Mouse (Mus musculus) ovary, postnatal 10 days (tissue): Measurements from ENCODE around the gene Olfr389.

Source experiments
- DNase-seq: peaks from one replicate; pipeline ENCODE4 v3.0.0; 2022; ENCODE audit warnings: low spot score

Olfr389 gene

DNA sequence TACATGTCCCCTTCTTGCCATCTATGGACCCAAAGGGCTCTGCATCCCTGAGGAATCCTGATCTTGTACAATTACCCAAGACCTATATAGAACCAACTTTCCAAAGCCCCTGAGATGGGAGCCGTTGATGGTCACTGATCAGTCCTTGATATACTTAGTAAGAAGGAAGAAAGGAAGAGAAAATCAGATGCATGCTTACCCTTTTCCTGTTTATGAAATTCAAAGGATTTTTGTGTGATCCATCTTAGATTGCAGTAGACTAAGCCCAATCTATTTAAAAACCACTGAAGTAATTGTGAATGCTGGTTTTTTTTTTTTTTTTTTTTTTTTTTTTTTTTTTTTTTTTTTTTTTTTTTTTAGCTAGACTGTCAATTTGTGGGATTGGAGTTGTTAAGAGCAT, at the start of gene Olfr389:
Olfr389 (minus strand) TSS at position 101 of the 400 bp plus-strand sequence.
- DNase-seq: no peak

DNA sequence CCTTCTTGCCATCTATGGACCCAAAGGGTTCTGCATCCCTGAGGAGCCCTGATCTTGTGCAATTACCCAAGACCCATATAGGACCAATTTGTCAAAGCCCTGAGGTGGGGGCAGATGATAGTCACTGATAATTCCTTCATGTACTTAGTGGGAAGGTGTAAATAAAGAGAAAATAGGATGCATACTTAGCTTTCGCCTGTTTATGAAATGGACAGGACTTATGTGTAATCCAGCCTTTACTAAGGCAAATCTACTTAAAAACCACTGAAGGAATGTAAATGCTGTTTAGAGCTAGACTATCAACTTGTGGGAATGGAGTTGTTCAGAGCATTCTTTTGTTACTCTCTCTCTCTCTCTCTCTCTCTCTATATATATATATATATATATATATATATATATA, 36.4 kb upstream of the Olfr389 start, which contains the start of gene Olfr392:
Olfr392 (minus strand) TSS at position 101 of the 400 bp plus-strand sequence.
- no peak for DNase-seq

DNA sequence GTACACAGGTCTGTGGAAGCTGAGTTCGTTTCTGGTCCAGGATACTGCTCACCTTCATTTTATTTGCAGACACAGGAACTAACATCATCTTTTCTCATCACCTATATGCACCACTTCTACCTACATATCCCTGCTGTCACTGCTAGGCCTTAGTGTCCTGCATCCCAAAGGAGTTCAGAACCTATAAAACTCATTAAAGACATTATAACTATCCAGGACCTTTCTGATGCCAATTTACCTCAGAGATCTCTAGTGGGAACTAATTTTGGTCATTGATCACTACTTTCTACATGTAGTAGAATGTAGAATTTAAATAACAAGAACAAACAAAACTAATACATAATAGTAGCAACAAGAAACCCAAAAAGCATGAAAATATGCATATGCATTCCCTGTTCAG, 22.4 kb upstream of the Olfr389 start, which contains the start of gene Olfr391-ps:
Olfr391-ps (minus strand) TSS at position 101 of the 400 bp plus-strand sequence.
- DNase-seq: no peak

DNA sequence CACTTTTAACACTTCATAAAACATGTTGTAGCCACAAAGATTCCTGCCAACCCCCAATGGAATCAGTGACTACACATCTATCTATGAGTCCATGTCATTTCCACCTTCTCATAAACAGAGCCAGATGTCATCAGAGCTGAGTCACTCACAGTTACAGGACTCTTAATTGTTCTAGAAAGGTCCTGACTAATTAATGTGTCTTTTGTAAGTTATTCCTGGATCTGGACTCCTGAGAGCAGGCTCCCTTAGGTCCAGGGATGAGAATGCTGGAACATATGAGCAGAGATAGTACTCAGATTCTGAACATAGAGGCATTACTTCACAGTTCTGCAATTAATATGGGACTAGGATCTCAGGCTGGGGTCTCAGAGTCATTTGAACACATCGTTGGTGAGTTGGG, 2.2 kb upstream of the Olfr389 start, which contains the start of gene Olfr390:
Olfr390 (plus strand) TSS at position 301 of the 400 bp plus-strand sequence.
- DNase-seq: no peak

DNA sequence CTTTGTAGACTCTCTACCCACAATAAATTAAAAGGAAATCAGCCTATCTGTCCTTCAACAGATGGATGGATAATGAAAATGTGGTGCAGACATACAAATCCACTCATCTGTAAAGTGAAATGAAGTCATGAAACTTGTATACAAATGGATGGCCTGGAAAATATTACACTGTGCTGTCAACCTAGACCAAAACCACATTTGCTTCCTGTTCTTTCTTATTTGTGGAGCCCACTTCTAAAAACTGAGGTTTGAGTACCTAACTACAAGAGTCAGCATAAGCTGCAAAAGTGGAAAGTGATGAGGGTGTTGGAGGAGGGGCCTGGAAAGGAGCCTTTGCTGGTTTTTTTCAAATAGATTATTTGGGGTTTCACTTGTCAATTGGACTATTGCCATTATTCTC, 21.4 kb downstream of the Olfr389 start:
- DNase-seq: no peak
